Mouse (Mus musculus) midbrain, embryonic 10.5 days (tissue): Measurements from ENCODE around the gene Cdh26. TPM values are rescaled to one million over a fixed set of nuclear protein-coding genes. Genes with fewer than 3 reads are reported as not detected.

Experiments
- DNase-seq: peaks from one replicate; pipeline ENCODE4 v3.0.0-alpha.2; 2017; ENCODE audit warnings: low spot score
- H3K27ac ChIP-seq: fragments of 300-500 bp; sonication (generic); replicated peaks from 2 replicates; pipeline ENCODE4 v1.5.1; 2016; ENCODE audit warnings: mild to moderate bottlenecking
- H3K27me3 ChIP-seq: fragments of 300-500 bp; sonication (generic); 2 replicates; pipeline ENCODE4 v1.6.1; 2016; ENCODE audit warnings: low read depth, mild to moderate bottlenecking; ENCODE audit not compliant: poor library complexity, severe bottlenecking
- H3K36me3 ChIP-seq: fragments of 300-500 bp; sonication (generic); 2 replicates; pipeline ENCODE4 v1.6.1; 2016; ENCODE audit warnings: mild to moderate bottlenecking, moderate library complexity
- H3K4me1 ChIP-seq: fragments of 300-500 bp; sonication (generic); 2 replicates; pipeline ENCODE4 v1.6.1; 2016
- H3K4me3 ChIP-seq: fragments of 300-500 bp; sonication (generic); 2 replicates; pipeline ENCODE4 v1.5.1; 2016; ENCODE audit warnings: mild to moderate bottlenecking, moderate library complexity
- H3K9me3 ChIP-seq: fragments of 300-500 bp; sonication (generic); replicated peaks from 2 replicates; pipeline ENCODE4 v1.6.1; 2016; ENCODE audit warnings: mild to moderate bottlenecking
- WGBS: fragments of 180-500 bp; shearing (Covaris S2); methylation state at CpG from one replicate; pipeline ENCODE4 v1.1.7; 2016; 5-methylcytosine and 5-hydroxymethylcytosine counted together
- polyA plus RNA-seq: library from polyadenylated mRNA; unstranded; fragments of >200 nt; fragmentation: Nextera tagmentation; extraction: Ambion mirVana; gene quantifications from 2 replicates; pipeline ENCODE4 v1.2.1, GENCODE M21; 2016

Cdh26 gene
- polyA plus RNA-seq, 1 experiment from 2014 or later = 0.04 TPM

GRCm38 (mm10) chr2:178495816-178496215 is 65.5 kb downstream of the Cdh26 start:
- Histone ChIP-seq H3K4me3 (no peak overlapping the region), H3K27me3 (no peaks in the 10 kb centered on the region), H3K4me1 (peaks cover 13% of the 10 kb centered on the region), H3K9me3 (no peaks in the 10 kb centered on the region), H3K36me3 (no peaks in the 10 kb centered on the region), H3K27ac (no peak overlapping the region)
- 89% methylated on average over 2 of the region's 2 CpGs for WGBS
- DNase-seq = no peak

GRCm38 (mm10) chr2:178497900-178498299 is 67.6 kb downstream of the Cdh26 start:
- Histone ChIP-seq H3K4me3 (no peak overlapping the region), H3K9me3 (no peaks in the 10 kb centered on the region), H3K4me1 (peaks cover 5% of the 10 kb centered on the region; the same call in 1 of the 2 replicates), H3K36me3 (no peaks in the 10 kb centered on the region), H3K27me3 (no peaks in the 10 kb centered on the region), H3K27ac (no peak overlapping the region)
- DNase-seq = no peak
- 78% methylated on average over 1 of the region's 1 CpGs for WGBS

- WGBS = 81% methylated on average over 5 of the region's 5 CpGs
- Histone ChIP-seq H3K4me3 (no peak overlapping the region), H3K27me3 (no peaks in the 10 kb centered on the region), H3K9me3 (no peaks in the 10 kb centered on the region), H3K4me1 (peaks cover 5% of the 10 kb centered on the region; the same call in 1 of the 2 replicates), H3K36me3 (no peaks in the 10 kb centered on the region), H3K27ac (no peak overlapping the region)
- no peak for DNase-seq
These were observed 68.1 kb downstream of the Cdh26 start for GRCm38 (mm10) chr2:178498409-178498808.

- no peaks in the 10 kb centered on the region for H3K27me3 ChIP-seq
- H3K27ac ChIP-seq = no peak overlapping the region
These were observed 72.1 kb downstream of the Cdh26 start for GRCm38 (mm10) chr2:178502469-178502868.

GRCm38 (mm10) chr2:178506056-178506455 is 75.7 kb downstream of the Cdh26 start:
- H3K27ac ChIP-seq = no peak overlapping the region
- H3K27me3 ChIP-seq = no peaks in the 10 kb centered on the region
- no peaks in the 10 kb centered on the region for H3K36me3 ChIP-seq
- no peaks in the 10 kb centered on the region for H3K9me3 ChIP-seq
- DNase-seq = no peak
- H3K4me3 ChIP-seq = no peak overlapping the region
- 0 out of 2 replicates have a peak, but pooled peaks cover 3% of the 10 kb centered on the region for H3K4me1 ChIP-seq
- WGBS = 75% methylated on average over 12 of the region's 12 CpGs

More at GRCm38 (mm10) chr2:178502469-178502868, 72.1 kb downstream of the Cdh26 start:
- no peak for DNase-seq
- H3K36me3 ChIP-seq = no peaks in the 10 kb centered on the region
- H3K4me1 ChIP-seq = no peaks in the 10 kb centered on the region
- H3K9me3 ChIP-seq = no peaks in the 10 kb centered on the region
- H3K4me3 ChIP-seq = no peak overlapping the region
- WGBS = 84% methylated on average over 10 of the region's 10 CpGs

- Histone ChIP-seq H3K36me3 (no peaks in the 10 kb centered on the region), H3K9me3 (no peaks in the 10 kb centered on the region), H3K4me1 (0 out of 2 replicates have a peak, but pooled peaks cover 3% of the 10 kb centered on the region), H3K27ac (no peak overlapping the region), H3K27me3 (no peaks in the 10 kb centered on the region), H3K4me3 (no peak overlapping the region)
- 54% methylated on average over 6 of the region's 6 CpGs for WGBS
- DNase-seq = peak; percentile 71
These were observed 77.2 kb downstream of the Cdh26 start for GRCm38 (mm10) chr2:178507379-178508014.

- H3K4me3 ChIP-seq = no peak overlapping the region
These were observed 77.9 kb downstream of the Cdh26 start for GRCm38 (mm10) chr2:178508279-178508678.

GRCm38 (mm10) chr2:178513043-178513442 is 82.7 kb downstream of the Cdh26 start:
- no peak overlapping the region for H3K27ac ChIP-seq
- 72% methylated on average over 4 of the region's 4 CpGs for WGBS

More at GRCm38 (mm10) chr2:178508279-178508678, 77.9 kb downstream of the Cdh26 start:
- Histone ChIP-seq H3K27ac (no peak overlapping the region), H3K27me3 (no peaks in the 10 kb centered on the region), H3K4me1 (0 out of 2 replicates have a peak, but pooled peaks cover 3% of the 10 kb centered on the region), H3K36me3 (no peaks in the 10 kb centered on the region), H3K9me3 (no peaks in the 10 kb centered on the region)
- no peak for DNase-seq
- 85% methylated on average over 6 of the region's 6 CpGs for WGBS

GRCm38 (mm10) chr2:178513636-178514071 is 83.3 kb downstream of the Cdh26 start:
- no peak overlapping the region for H3K4me3 ChIP-seq
- no peaks in the 10 kb centered on the region for H3K4me1 ChIP-seq
- H3K36me3 ChIP-seq = no peaks in the 10 kb centered on the region
- 75% methylated on average over 16 of the region's 16 CpGs for WGBS
- no peaks in the 10 kb centered on the region for H3K27me3 ChIP-seq
- H3K9me3 ChIP-seq = no peaks in the 10 kb centered on the region
- no peak overlapping the region for H3K27ac ChIP-seq
- DNase-seq = peak; percentile 22

More at GRCm38 (mm10) chr2:178513043-178513442, 82.7 kb downstream of the Cdh26 start:
- no peak for DNase-seq
- H3K36me3 ChIP-seq = no peaks in the 10 kb centered on the region
- H3K9me3 ChIP-seq = no peaks in the 10 kb centered on the region
- 0 out of 2 replicates have a peak, but pooled peaks cover 3% of the 10 kb centered on the region for H3K4me1 ChIP-seq
- no peaks in the 10 kb centered on the region for H3K27me3 ChIP-seq
- H3K4me3 ChIP-seq = no peak overlapping the region

GRCm38 (mm10) chr2:178516421-178516820 is 86.1 kb downstream of the Cdh26 start:
- 84% methylated on average over 5 of the region's 5 CpGs for WGBS
- Histone ChIP-seq H3K36me3 (no peaks in the 10 kb centered on the region), H3K4me1 (no peaks in the 10 kb centered on the region), H3K27me3 (no peaks in the 10 kb centered on the region), H3K4me3 (no peak overlapping the region), H3K9me3 (no peaks in the 10 kb centered on the region), H3K27ac (no peak overlapping the region)
- DNase-seq = no peak

- no peaks in the 10 kb centered on the region for H3K9me3 ChIP-seq
- 85% methylated on average over 9 of the region's 9 CpGs for WGBS
- no peaks in the 10 kb centered on the region for H3K4me1 ChIP-seq
- no peak for DNase-seq
- H3K27ac ChIP-seq = no peak overlapping the region
- no peaks in the 10 kb centered on the region for H3K27me3 ChIP-seq
- H3K36me3 ChIP-seq = no peaks in the 10 kb centered on the region
- H3K4me3 ChIP-seq = no peak overlapping the region
These were observed 86.6 kb downstream of the Cdh26 start for GRCm38 (mm10) chr2:178516941-178517340.

- DNase-seq = no peak
- Histone ChIP-seq H3K27me3 (no peaks in the 10 kb centered on the region), H3K4me1 (no peaks in the 10 kb centered on the region), H3K27ac (no peak overlapping the region), H3K36me3 (no peaks in the 10 kb centered on the region), H3K4me3 (no peak overlapping the region), H3K9me3 (no peaks in the 10 kb centered on the region)
- 88% methylated on average over 4 of the region's 4 CpGs for WGBS
These were observed 89.0 kb downstream of the Cdh26 start for GRCm38 (mm10) chr2:178519321-178519720.

GRCm38 (mm10) chr2:178520216-178520615 is 89.9 kb downstream of the Cdh26 start:
- no peak overlapping the region for H3K27ac ChIP-seq
- WGBS = 68% methylated on average over 2 of the region's 2 CpGs
- H3K4me3 ChIP-seq = no peak overlapping the region

More at GRCm38 (mm10) chr2:178520216-178520615, 89.9 kb downstream of the Cdh26 start:
- H3K9me3 ChIP-seq = no peaks in the 10 kb centered on the region
- no peak for DNase-seq
- H3K4me1 ChIP-seq = no peaks in the 10 kb centered on the region
- H3K36me3 ChIP-seq = no peaks in the 10 kb centered on the region
- H3K27me3 ChIP-seq = no peaks in the 10 kb centered on the region
